Mouse (Mus musculus) bone marrow macrophage, adult 2 months (primary cell): Measurements from ENCODE around the gene Tmem120b. TPM values are rescaled to one million over a fixed set of nuclear protein-coding genes. Genes with fewer than 3 reads are reported as not detected.
A peak's percentile ranks its signal among the peaks of the same experiment; 100 is the strongest.

ENCODE experiments used
- H3K27ac ChIP-seq: 2 replicates; pipeline ENCODE4 v1.5.1; 2012; ENCODE audit warnings: low read depth, low read length; ENCODE audit not compliant: insufficient read depth
- H3K4me1 ChIP-seq: 2 replicates; pipeline ENCODE4 v1.6.1; 2012; ENCODE audit warnings: low read length; ENCODE audit not compliant: control insufficient read depth, insufficient read depth
- H3K4me3 ChIP-seq: 2 replicates; pipeline ENCODE4 v1.5.1; 2012; ENCODE audit warnings: mild to moderate bottlenecking, low read length, moderate library complexity; ENCODE audit not compliant: insufficient read depth
- CTCF ChIP-seq: IDR thresholded peaks from 2 replicates; pipeline ENCODE4 v1.5.1; 2012; ENCODE audit warnings: low read depth, mild to moderate bottlenecking, low read length, moderate library complexity
- POLR2A ChIP-seq: IDR thresholded peaks from 2 replicates; pipeline ENCODE4 v1.6.1; 2012; ENCODE audit warnings: mild to moderate bottlenecking, low read depth, low read length, borderline replicate concordance
- polyA plus RNA-seq: library from polyadenylated mRNA; stranded (reverse); fragments of >200 nt; gene quantifications from 2 replicates; pipeline ENCODE4 v1.2.4, GENCODE M21; 2012; ENCODE audit not compliant: missing spikeins, insufficient read depth, insufficient read length

Tmem120b gene
- polyA plus RNA-seq, 1 experiment, result 4.3 TPM

DNA sequence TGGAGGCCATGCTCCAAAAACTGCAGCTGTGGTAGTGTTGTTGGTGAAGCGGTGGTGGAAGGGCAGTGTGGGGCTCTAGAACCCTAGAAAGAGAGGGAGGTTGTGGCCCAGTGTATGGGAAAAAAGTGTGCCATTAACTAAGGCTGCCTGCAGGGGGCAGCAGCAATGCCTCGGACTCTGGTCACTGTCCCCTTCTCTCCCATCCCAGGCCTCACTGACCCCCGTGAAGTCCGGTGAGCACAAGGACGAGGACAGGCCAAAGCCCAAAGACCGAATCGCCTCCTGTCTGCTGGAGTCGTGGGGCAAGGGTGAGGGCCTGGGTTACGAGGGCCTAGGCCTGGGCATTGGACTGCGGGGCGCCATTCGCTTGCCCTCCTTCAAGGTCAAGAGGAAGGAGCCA is 88.5 kb downstream of the Tmem120b start:
- no peak for TF ChIP-seq POLR2A
- TF ChIP-seq CTCF, result peak; percentile 75
- no peak overlapping the region for H3K4me3 ChIP-seq
- peaks cover 10% of the 10 kb centered on the region for H3K4me1 ChIP-seq
- no peak overlapping the region for H3K27ac ChIP-seq

DNA sequence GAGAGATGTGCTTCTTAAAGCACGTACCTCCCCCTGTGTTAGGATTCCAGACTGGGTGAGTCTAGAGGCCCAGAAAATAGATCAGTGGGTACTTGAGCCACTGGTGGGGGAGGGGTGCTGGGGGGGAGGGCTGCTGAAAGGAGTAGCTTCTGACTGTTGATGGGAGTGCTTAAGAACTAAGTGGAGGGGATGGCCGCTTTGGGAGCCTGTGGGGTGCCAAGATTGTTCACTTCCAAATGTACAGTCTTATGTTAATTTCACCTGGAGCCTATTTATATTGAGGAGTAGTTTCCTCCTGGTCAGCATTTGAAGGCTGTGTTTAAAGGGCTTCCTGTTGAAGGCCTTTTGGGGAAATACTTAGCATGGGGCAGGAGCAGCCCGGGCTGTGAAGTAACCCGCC is 89.8 kb downstream of the Tmem120b start:
- Histone ChIP-seq H3K4me1 (peaks cover 3% of the 10 kb centered on the region), H3K27ac (no peak overlapping the region), H3K4me3 (no peak overlapping the region)
- TF ChIP-seq CTCF (no peak), POLR2A (no peak)

DNA sequence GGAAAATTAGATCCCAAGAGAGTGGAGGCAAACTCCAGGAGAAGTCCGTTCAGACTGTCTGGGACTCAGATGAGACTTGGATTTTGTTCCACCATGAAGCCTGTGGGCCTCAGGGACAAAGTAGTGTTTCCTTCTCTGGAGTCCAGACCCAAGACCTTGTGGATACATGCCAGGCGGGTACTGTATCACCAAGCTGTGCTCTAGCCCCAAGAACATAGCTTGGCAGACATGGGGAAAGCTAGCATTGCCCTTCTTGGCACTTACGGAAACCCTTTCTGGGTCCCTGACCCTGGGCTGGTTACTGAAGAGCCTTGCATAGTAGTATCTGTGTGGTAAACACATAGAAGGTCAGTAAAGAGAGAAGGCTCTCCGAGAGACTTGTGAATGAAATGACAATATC is 91.2 kb downstream of the Tmem120b start:
- H3K4me1 ChIP-seq, result no peaks in the 10 kb centered on the region
- TF ChIP-seq CTCF (no peak), POLR2A (no peak)
- no peak overlapping the region for H3K27ac ChIP-seq
- H3K4me3 ChIP-seq, result no peak overlapping the region

DNA sequence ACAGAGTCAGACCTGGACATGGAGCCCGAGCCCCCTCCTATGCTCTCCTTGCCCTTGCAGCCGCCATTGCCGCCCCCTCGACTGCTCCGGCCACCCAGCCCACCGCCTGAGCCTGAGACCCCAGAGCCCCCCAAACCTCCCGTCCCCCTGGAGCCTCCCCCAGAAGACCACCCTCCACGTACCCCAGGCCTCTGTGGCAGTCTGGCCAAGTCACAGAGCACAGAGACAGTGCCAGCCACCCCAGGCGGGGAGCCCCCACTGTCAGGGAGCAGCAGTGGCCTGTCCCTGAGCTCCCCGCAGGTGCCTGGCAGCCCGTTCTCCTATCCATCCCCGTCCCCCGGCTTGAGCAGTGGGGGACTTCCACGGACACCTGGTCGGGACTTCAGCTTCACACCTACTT is 91.7 kb downstream of the Tmem120b start:
- H3K4me3 ChIP-seq, result no peak overlapping the region
- H3K27ac ChIP-seq, result no peak overlapping the region
- no peaks in the 10 kb centered on the region for H3K4me1 ChIP-seq
- TF ChIP-seq CTCF (no peak), POLR2A (no peak)

DNA sequence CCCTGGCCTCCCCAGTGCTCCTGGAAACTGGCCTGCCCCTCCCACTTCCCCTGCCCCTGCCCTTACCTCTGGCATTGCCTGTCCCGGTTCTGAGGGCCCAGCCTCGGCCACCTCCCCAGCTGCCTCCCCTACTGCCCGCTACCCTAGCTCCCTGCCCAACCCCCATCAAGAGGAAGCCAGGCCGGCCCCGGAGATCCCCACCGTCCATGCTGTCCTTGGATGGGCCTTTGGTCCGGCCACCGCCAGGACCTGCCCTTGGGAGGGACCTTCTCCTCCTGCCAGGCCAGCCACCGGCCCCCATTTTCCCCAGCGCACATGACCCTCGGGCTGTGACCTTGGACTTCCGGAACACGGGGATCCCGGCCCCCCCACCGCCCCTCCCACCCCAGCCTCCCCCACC is 92.1 kb downstream of the Tmem120b start:
- Histone ChIP-seq H3K4me3 (no peak overlapping the region), H3K4me1 (no peaks in the 10 kb centered on the region), H3K27ac (no peak overlapping the region)
- TF ChIP-seq CTCF (no peak), POLR2A (no peak)

DNA sequence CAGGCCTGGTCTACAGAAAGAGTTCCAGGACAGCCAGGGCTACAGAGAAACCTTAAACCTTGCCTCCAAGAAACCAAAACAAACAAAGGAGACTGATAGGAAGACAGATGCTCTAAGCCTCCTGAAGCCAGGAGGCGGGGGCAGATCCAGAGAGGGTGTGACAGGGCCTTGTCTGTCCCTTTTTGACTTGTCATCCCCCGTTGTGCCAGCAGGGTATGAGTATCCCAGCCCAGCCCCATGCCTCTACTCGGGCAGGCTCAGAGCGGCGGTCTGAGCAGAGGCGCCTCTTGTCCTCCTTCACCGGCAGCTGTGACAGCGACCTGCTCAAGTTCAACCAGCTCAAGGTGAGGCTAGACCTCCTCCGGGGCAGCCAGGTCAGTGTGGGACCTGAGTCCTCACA is 94.7 kb downstream of the Tmem120b start:
- TF ChIP-seq POLR2A, result no peak
- TF ChIP-seq CTCF, result no peak
- Histone ChIP-seq H3K4me3 (no peak overlapping the region), H3K4me1 (no peaks in the 10 kb centered on the region)

DNA sequence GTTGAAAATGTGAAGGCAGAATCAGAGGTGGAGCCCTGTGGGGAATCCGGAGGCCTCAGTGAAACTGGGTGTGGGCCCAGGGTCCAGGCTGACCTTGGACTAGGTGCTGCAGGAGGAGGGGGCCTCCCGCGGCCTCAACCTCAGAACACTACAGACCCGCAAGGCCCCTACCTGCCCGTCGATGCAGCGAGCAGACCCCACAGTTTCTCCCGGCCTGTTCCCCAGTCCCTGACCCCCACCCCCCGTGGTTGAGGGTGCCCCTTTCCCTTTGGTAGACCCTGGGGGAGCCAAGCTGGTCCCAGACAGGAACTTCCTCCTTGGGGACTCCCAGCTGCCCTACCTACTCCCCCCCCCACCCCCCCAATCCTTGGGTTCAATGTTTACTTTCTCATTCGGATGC is 98.2 kb downstream of the Tmem120b start:
- TF ChIP-seq CTCF (no peak), POLR2A (no peak)
- H3K4me1 ChIP-seq, result no peaks in the 10 kb centered on the region
- H3K4me3 ChIP-seq, result no peak overlapping the region
- H3K27ac ChIP-seq, result no peak overlapping the region

More for the DNA sequence above, 94.7 kb downstream of the Tmem120b start:
- no peak overlapping the region for H3K27ac ChIP-seq

Other genes with a start within 250 kb of the Tmem120b start
- gene Anapc5, start 247.1 kb upstream of the Tmem120b start, polyA plus RNA-seq, result 170 and 221 TPM in 2 replicates
- gene Rnf34, start 218.4 kb upstream of the Tmem120b start, polyA plus RNA-seq, result 30.3 and 33.2 TPM in 2 replicates
- gene Kdm2b, start 78.6 kb upstream of the Tmem120b start, polyA plus RNA-seq, result 26.6 and 26.9 TPM in 2 replicates
- gene Orai1, start 53.3 kb upstream of the Tmem120b start, polyA plus RNA-seq, result 59.9 and 68.5 TPM in 2 replicates
- gene Morn3, start 21.4 kb upstream of the Tmem120b start, polyA plus RNA-seq, result not detected in 2 replicates
- 1.8 and 2.7 TPM in 2 replicates for gene Rhof, start 64.3 kb downstream of the Tmem120b start, polyA plus RNA-seq
- 27.3 and 28.2 TPM in 2 replicates for gene Setd1b, start 73.8 kb downstream of the Tmem120b start, polyA plus RNA-seq
- gene Psmd9, start 101.0 kb downstream of the Tmem120b start, polyA plus RNA-seq, result 31.0 and 31.4 TPM in 2 replicates
- not detected in 2 replicates for gene Hpd, start 114.3 kb downstream of the Tmem120b start, polyA plus RNA-seq
- gene Wdr66, start 183.7 kb downstream of the Tmem120b start, polyA plus RNA-seq, result 0.32 and 0.79 TPM in 2 replicates